Mouse (Mus musculus) MEL (cell line): ENCODE measurements around the gene Gk. TPM values are rescaled to one million over a fixed set of nuclear protein-coding genes. Genes with fewer than 3 reads are reported as not detected.

Experiments used
- DNase-seq: peaks from one replicate; pipeline ENCODE4 v3.0.0; 2011; ENCODE audit warnings: low read depth, low spot score
- H3K27ac ChIP-seq: 2 replicates; pipeline ENCODE4 v1.5.1; 2012; ENCODE audit warnings: low read depth, mild to moderate bottlenecking, control low read depth, low read length, moderate library complexity; ENCODE audit not compliant: control insufficient read depth
- H3K27me3 ChIP-seq, 2 experiments: fragments of 150-350 bp in 1 of 2; sonication (generic) in 1 of 2; 2 replicates each; pipeline ENCODE4 v1.6.1; 2012; ENCODE audit warnings: low read length in 2 of 2, mild to moderate bottlenecking in 2 of 2, improper control_type of control experiment in 1 of 2, moderate library complexity in 1 of 2; ENCODE audit not compliant: insufficient read depth in 2 of 2, control insufficient read depth in 1 of 2
- H3K36me3 ChIP-seq, 2 experiments: 2 replicates each; pipeline ENCODE4 v1.6.1; 2012 to 2014; ENCODE audit warnings: low read length in 2 of 2, improper control_type of control experiment in 1 of 2, inconsistent platforms in 1 of 2, mild to moderate bottlenecking in 1 of 2; ENCODE audit not compliant: insufficient read depth in 2 of 2, control insufficient read depth in 1 of 2
- H3K4me1 ChIP-seq, 2 experiments: fragments of 150-350 bp in 1 of 2; sonication (generic) in 1 of 2; 2 replicates each; pipeline ENCODE4 v1.6.1; 2012; ENCODE audit warnings: low read length in 2 of 2, improper control_type of control experiment in 1 of 2, mild to moderate bottlenecking in 1 of 2; ENCODE audit not compliant: insufficient read depth in 2 of 2, control insufficient read depth in 1 of 2
- H3K4me3 ChIP-seq, 2 experiments: fragments of 150-350 bp in 1 of 2; sonication (generic) in 1 of 2; 2 replicates each; pipeline ENCODE4 v1.5.1; 2012; ENCODE audit warnings: low read depth in 2 of 2, low read length in 2 of 2, mild to moderate bottlenecking in 2 of 2, moderate library complexity in 2 of 2, control low read depth in 1 of 2, improper control_type of control experiment in 1 of 2; ENCODE audit not compliant: control insufficient read depth in 1 of 2, insufficient read depth in 1 of 2
- H3K79me2 ChIP-seq: 2 replicates; pipeline ENCODE4 v1.6.1; 2012; ENCODE audit warnings: mild to moderate bottlenecking, low read length, moderate library complexity; ENCODE audit not compliant: control insufficient read depth, poor library complexity, insufficient read depth
- H3K9ac ChIP-seq: 2 replicates; pipeline ENCODE4 v1.6.1; 2012; ENCODE audit warnings: low read depth, mild to moderate bottlenecking, control low read depth, low read length, moderate library complexity; ENCODE audit not compliant: control insufficient read depth, poor library complexity, severe bottlenecking
- H3K9me3 ChIP-seq: fragments of 150-350 bp; sonication (generic); replicated peaks from 2 replicates; pipeline ENCODE4 v1.6.1; 2012; ENCODE audit warnings: mild to moderate bottlenecking, low read length, improper control_type of control experiment, moderate library complexity; ENCODE audit not compliant: insufficient read depth
- BHLHE40 ChIP-seq: IDR thresholded peaks from 2 replicates; pipeline ENCODE4 v1.6.1; 2012; ENCODE audit warnings: low read depth, mild to moderate bottlenecking, inconsistent platforms, low read length, improper control_type of control experiment, borderline replicate concordance
- CTCF ChIP-seq, 3 experiments: IDR thresholded peaks in 2 of 3; conservative IDR thresholded peaks in 1 of 3; 2 replicates each; pipeline ENCODE4 v1.5.1; 2011 to 2012; ENCODE audit warnings: low read length in 3 of 3, low read depth in 2 of 3, mild to moderate bottlenecking in 2 of 3, improper control_type of control experiment in 1 of 3, inconsistent platforms in 1 of 3, mixed read lengths in 1 of 3, moderate library complexity in 1 of 3; ENCODE audit not compliant: control insufficient read depth in 1 of 3, insufficient read depth in 1 of 3, poor library complexity in 1 of 3, severe bottlenecking in 1 of 3
- E2F4 ChIP-seq: IDR thresholded peaks from 2 replicates; pipeline ENCODE4 v1.6.1; 2011; ENCODE audit warnings: low read depth, low read length, improper control_type of control experiment, borderline replicate concordance
- ELF1 ChIP-seq: IDR thresholded peaks from 2 replicates; pipeline ENCODE4 v1.6.1; 2014; ENCODE audit warnings: low read depth, mild to moderate bottlenecking, inconsistent platforms, low read length, improper control_type of control experiment, moderate library complexity
- EP300 ChIP-seq, 2 experiments: IDR thresholded peaks; 2 replicates each; pipeline ENCODE4 v1.6.1; 2011; ENCODE audit warnings: improper control_type of control experiment in 2 of 2, low read length in 2 of 2, low read depth in 1 of 2, mild to moderate bottlenecking in 1 of 2
- GABPA ChIP-seq: IDR thresholded peaks from 2 replicates; pipeline ENCODE4 v1.6.1; 2012; ENCODE audit warnings: low read depth, mild to moderate bottlenecking, inconsistent platforms, low read length, improper control_type of control experiment, moderate library complexity
- KAT2A ChIP-seq: conservative IDR thresholded peaks from 2 replicates; pipeline ENCODE4 v1.6.1; 2012; ENCODE audit warnings: low read depth, low read length, improper control_type of control experiment, inconsistent platforms
- MAFK ChIP-seq: IDR thresholded peaks from 2 replicates; pipeline ENCODE4 v1.6.1; 2011; ENCODE audit warnings: low read depth, mild to moderate bottlenecking, low read length, improper control_type of control experiment, borderline replicate concordance
- MAX ChIP-seq: IDR thresholded peaks from 2 replicates; pipeline ENCODE4 v1.6.1; 2011; ENCODE audit warnings: low read length, improper control_type of control experiment
- MAZ ChIP-seq: IDR thresholded peaks from 2 replicates; pipeline ENCODE4 v1.6.1; 2012; ENCODE audit warnings: low read depth, mild to moderate bottlenecking, inconsistent platforms, low read length, improper control_type of control experiment
- MYB ChIP-seq: IDR thresholded peaks from 2 replicates; pipeline ENCODE4 v1.6.1; 2011; ENCODE audit warnings: mild to moderate bottlenecking, low read depth, low read length, improper control_type of control experiment
- POLR2A ChIP-seq, 2 experiments: IDR thresholded peaks; 2 replicates each; pipeline ENCODE4 v1.6.1; 2011 to 2012; ENCODE audit warnings: low read length in 2 of 2, mild to moderate bottlenecking in 2 of 2, control low read depth in 1 of 2, improper control_type of control experiment in 1 of 2, low read depth in 1 of 2, moderate library complexity in 1 of 2; ENCODE audit not compliant: control insufficient read depth in 1 of 2, insufficient read depth in 1 of 2, poor library complexity in 1 of 2
- RAD21 ChIP-seq: IDR thresholded peaks from 2 replicates; pipeline ENCODE4 v1.6.1; 2011; ENCODE audit warnings: mild to moderate bottlenecking, low read depth, low read length, improper control_type of control experiment
- RCOR1 ChIP-seq: IDR thresholded peaks from 2 replicates; pipeline ENCODE4 v1.6.1; 2012; ENCODE audit warnings: low read depth, mild to moderate bottlenecking, inconsistent platforms, low read length, improper control_type of control experiment
- SIN3A ChIP-seq: IDR thresholded peaks from 2 replicates; pipeline ENCODE4 v1.6.1; 2012; ENCODE audit warnings: low read length, improper control_type of control experiment, inconsistent platforms
- TBP ChIP-seq: IDR thresholded peaks from 2 replicates; pipeline ENCODE4 v1.8.0; 2011; ENCODE audit warnings: low read depth, low read length, improper control_type of control experiment
- USF1 ChIP-seq: IDR thresholded peaks from 2 replicates; pipeline ENCODE4 v1.6.1; 2014; ENCODE audit warnings: low read depth, mild to moderate bottlenecking, inconsistent platforms, low read length, improper control_type of control experiment, moderate library complexity
- USF2 ChIP-seq, 2 experiments: IDR thresholded peaks; 2 replicates each; pipeline ENCODE4 v1.6.1; 2011 to 2012; ENCODE audit warnings: improper control_type of control experiment in 2 of 2, low read length in 2 of 2, borderline replicate concordance in 1 of 2, inconsistent platforms in 1 of 2, low read depth in 1 of 2, mild to moderate bottlenecking in 1 of 2; ENCODE audit not compliant: insufficient read depth in 1 of 2
- ZKSCAN1 ChIP-seq: IDR thresholded peaks from 2 replicates; pipeline ENCODE4 v1.6.1; 2012; ENCODE audit warnings: low read depth, mild to moderate bottlenecking, inconsistent platforms, low read length, improper control_type of control experiment, moderate library complexity
- ZNF384 ChIP-seq: IDR thresholded peaks from 2 replicates; pipeline ENCODE4 v1.6.1; 2012; ENCODE audit warnings: low read depth, mild to moderate bottlenecking, inconsistent platforms, low read length, improper control_type of control experiment
- polyA plus RNA-seq, 2 experiments: library from polyadenylated mRNA; stranded (reverse) in 1 of 2; unstranded in 1 of 2; fragments of >175 nt in 1 of 2; fragments of >200 nt in 1 of 2; gene quantifications; 2 replicates each; pipeline versions ENCODE4 v1.2.1 to v1.2.4; 2012; ENCODE audit warnings: low replicate concordance in 2 of 2, low read depth in 1 of 2; ENCODE audit not compliant: insufficient read length in 2 of 2, insufficient read depth in 1 of 2, missing spikeins in 1 of 2
- total RNA-seq: library from RNA; depleted of rRNA; stranded (reverse); fragments of 300-350 nt; gene quantifications from 2 replicates; pipeline ENCODE4 v1.2.3, GENCODE M21; 2012

The Gk gene
- total and polyA plus RNA-seq, 3 experiments: 7.8 to 13.2 TPM; not detected in 1

GRCm38 (mm10) chrX:85777141-85777540 is 522 bp upstream of the Gk start (continued):
- TF ChIP-seq KAT2A (0 out of 2 replicates have a peak, but pooled peaks have one; percentile 36), SIN3A (peak; percentile 86; the same call in 1 of the 2 replicates), TBP (peak; percentile 60), ELF1 (peak; percentile 60; the same call in 1 of the 2 replicates), ZNF384 (no peak), ZKSCAN1 (no peak), MAX (0 out of 2 replicates have a peak, but pooled peaks have one; percentile 45), CTCF (IDR thresholded peaks at IDR 0.05 in 2 of 3, conservative IDR thresholded peaks at IDR 0.05 in 1 of 3; ENCODE audit: control insufficient read depth in 1 of 3, insufficient read depth in 1 of 3, low read depth in 2 of 3, low read length in 3 of 3, poor library complexity in 1 of 3, severe bottlenecking in 1 of 3) (no peak), USF1 (no peak), USF2 (IDR thresholded peaks at IDR 0.05; ENCODE audit: borderline replicate concordance in 1 of 2, insufficient read depth in 1 of 2, low read depth in 1 of 2, low read length in 2 of 2) (no peak)
- TF ChIP-seq, all 39 proteins: peak for 15

GRCm38 (mm10) chrX:85775879-85776543 is 608 bp downstream of the Gk start:
- TF ChIP-seq USF1 (no peak), BHLHE40 (no peak), EP300 (IDR thresholded peaks at IDR 0.05; ENCODE audit: low read depth in 1 of 2, low read length in 2 of 2) (no peak), E2F4 (no peak), ZNF384 (no peak), GABPA (no peak), POLR2A (IDR thresholded peaks at IDR 0.05; ENCODE audit: control insufficient read depth in 1 of 2, insufficient read depth in 1 of 2, low read depth in 1 of 2, low read length in 2 of 2, poor library complexity in 1 of 2) (peak in 1 of 2 experiments; percentile 19; a peak in 1 of 4 replicates), RAD21 (no peak), TBP (peak; percentile 40; the same call in 1 of the 2 replicates), SIN3A (0 out of 2 replicates have a peak, but pooled peaks have one; percentile 39), MAZ (no peak), MAFK (no peak), RCOR1 (no peak), MYB (no peak)
- Histone ChIP-seq H3K9ac (peak overlapping the region; percentile 88), H3K27me3 (no peaks in the 10 kb centered on the region), H3K9me3 (no peaks in the 10 kb centered on the region), H3K27ac (peak overlapping the region; percentile 67), H3K79me2 (peaks cover 7% of the 10 kb centered on the region), H3K4me1 (no peaks in the 10 kb centered on the region; a peak in 1 of 4 replicates), H3K4me3 (peak overlapping the region; percentile 55 to 68), H3K36me3 (peaks cover 0 to 8% of the 10 kb centered on the region in 2 experiments; a peak in 2 of 4 replicates)
- no peak for DNase-seq
